Mouse (Mus musculus) midbrain, embryonic 13.5 days (tissue): ENCODE data around the gene Fstl3. TPM values are rescaled to one million over a fixed set of nuclear protein-coding genes. Genes with fewer than 3 reads are reported as not detected.

Experiments used
- ATAC-seq: fragments of 200-750 bp; cut with Nextera tagmentation; 2 replicates; pipeline ENCODE4 v1.8.0; 2017; ENCODE audit warnings: mild to moderate bottlenecking, moderate TSS enrichment, moderate library complexity
- H3K27ac ChIP-seq: fragments of 300-500 bp; sonication (generic); 2 replicates; pipeline ENCODE4 v1.5.1; 2015; ENCODE audit warnings: inconsistent platforms, mild to moderate bottlenecking, moderate library complexity
- H3K27me3 ChIP-seq: fragments of 300-500 bp; sonication (generic); 2 replicates; pipeline ENCODE4 v1.6.1; 2015; ENCODE audit warnings: mild to moderate bottlenecking, inconsistent platforms
- H3K36me3 ChIP-seq: fragments of 300-500 bp; sonication (generic); 2 replicates; pipeline ENCODE4 v1.6.1; 2015; ENCODE audit warnings: mild to moderate bottlenecking, inconsistent platforms
- H3K4me1 ChIP-seq: fragments of 300-500 bp; sonication (generic); replicated peaks from 2 replicates; pipeline ENCODE4 v1.6.1; 2015; ENCODE audit warnings: inconsistent platforms
- H3K4me2 ChIP-seq: fragments of 300-500 bp; sonication (generic); replicated peaks from 2 replicates; pipeline ENCODE4 v1.6.1; 2015; ENCODE audit warnings: moderate library complexity, mild to moderate bottlenecking, inconsistent platforms
- H3K4me3 ChIP-seq: fragments of 300-500 bp; sonication (generic); replicated peaks from 2 replicates; pipeline ENCODE4 v1.5.1; 2015; ENCODE audit warnings: mild to moderate bottlenecking, inconsistent platforms
- H3K9ac ChIP-seq: fragments of 300-500 bp; sonication (generic); replicated peaks from 2 replicates; pipeline ENCODE4 v1.6.1; 2015; ENCODE audit warnings: mild to moderate bottlenecking, inconsistent platforms
- H3K9me3 ChIP-seq: fragments of 300-500 bp; sonication (generic); 2 replicates; pipeline ENCODE4 v1.6.1; 2016; ENCODE audit warnings: mild to moderate bottlenecking, inconsistent platforms
- whole genome bisulfite sequencing: fragments of 180-500 bp; shearing (Covaris S2); methylation state at CpG from one replicate; pipeline ENCODE4 v1.1.7; 2015; 5-methylcytosine and 5-hydroxymethylcytosine counted together
- polyA plus RNA-seq: library from polyadenylated mRNA; unstranded; fragments of >200 nt; fragmentation: Nextera tagmentation; extraction: Ambion mirVana; gene quantifications from 2 replicates; pipeline ENCODE4 v1.2.1, GENCODE M21; 2015

Gene Fstl3
- polyA plus RNA-seq, 1 experiment from 2014 or later = 1.1 TPM

DNA sequence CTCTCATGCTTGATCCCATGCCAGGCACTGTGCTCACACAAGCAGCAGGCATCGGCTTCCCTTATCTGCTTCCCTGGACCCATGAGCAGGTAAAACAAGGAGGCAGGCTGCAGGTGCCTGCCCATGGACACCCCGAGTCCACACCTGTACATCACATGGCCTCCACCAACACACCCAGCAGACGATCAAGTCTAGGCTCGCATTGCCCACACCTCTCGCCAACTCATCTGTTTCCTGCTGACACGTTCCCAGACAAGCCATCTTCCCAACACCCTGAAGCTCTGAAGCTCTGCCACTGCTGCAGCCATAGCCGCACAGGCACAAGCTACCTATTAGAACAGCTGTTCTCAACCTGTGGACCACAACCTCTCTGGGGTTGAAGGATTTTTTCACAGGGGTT, 12.8 kb upstream of the Fstl3 start:
- H3K4me1 ChIP-seq = peaks cover 44% of the 10 kb centered on the region
- peaks cover 32% of the 10 kb centered on the region for H3K36me3 ChIP-seq
- H3K9me3 ChIP-seq = no peaks in the 10 kb centered on the region
- H3K27ac ChIP-seq = no peak overlapping the region
- H3K4me3 ChIP-seq = no peak overlapping the region
- 93% methylated on average over 7 of the region's 7 CpGs for WGBS
- peak overlapping the region; percentile 20; the same call in 1 of the 2 replicates for H3K9ac ChIP-seq
- H3K27me3 ChIP-seq = no peaks in the 10 kb centered on the region
- H3K4me2 ChIP-seq = no peak overlapping the region
- no peak for ATAC-seq

DNA sequence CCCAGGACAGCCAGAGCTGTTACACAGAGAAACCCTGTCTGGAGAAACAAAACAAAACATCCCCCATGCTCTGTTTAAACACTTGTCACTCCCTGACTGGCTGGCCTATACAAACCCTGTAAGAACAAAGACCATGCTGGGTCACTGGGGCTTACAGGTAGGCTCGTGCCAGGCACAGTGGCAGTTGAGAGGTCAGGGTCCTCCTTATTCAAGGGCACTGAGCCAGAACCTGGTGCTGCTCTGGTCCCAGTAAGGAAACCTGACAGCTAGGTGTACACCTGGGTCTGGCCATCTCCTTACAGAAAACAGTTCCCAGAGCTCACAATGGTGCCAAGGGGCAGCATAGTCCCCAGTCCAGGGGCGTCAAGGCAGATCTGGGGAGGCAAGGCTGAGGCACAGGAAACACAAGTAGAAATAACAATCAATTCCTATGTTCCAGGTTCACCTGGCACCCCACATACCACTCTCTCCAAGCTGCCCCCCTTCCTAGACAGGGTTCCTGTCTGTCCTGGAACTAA, 11.8 kb upstream of the Fstl3 start:
- H3K27ac ChIP-seq = no peak overlapping the region
- peaks cover 44% of the 10 kb centered on the region for H3K4me1 ChIP-seq
- H3K4me2 ChIP-seq = peak overlapping the region; percentile 97
- no peak for ATAC-seq
- H3K36me3 ChIP-seq = peaks cover 24% of the 10 kb centered on the region
- no peaks in the 10 kb centered on the region for H3K27me3 ChIP-seq
- peak overlapping the region; percentile 98 for H3K4me3 ChIP-seq
- no peaks in the 10 kb centered on the region for H3K9me3 ChIP-seq
- 60% methylated on average over 2 of the region's 2 CpGs for WGBS
- peak overlapping the region; percentile 97 for H3K9ac ChIP-seq

DNA sequence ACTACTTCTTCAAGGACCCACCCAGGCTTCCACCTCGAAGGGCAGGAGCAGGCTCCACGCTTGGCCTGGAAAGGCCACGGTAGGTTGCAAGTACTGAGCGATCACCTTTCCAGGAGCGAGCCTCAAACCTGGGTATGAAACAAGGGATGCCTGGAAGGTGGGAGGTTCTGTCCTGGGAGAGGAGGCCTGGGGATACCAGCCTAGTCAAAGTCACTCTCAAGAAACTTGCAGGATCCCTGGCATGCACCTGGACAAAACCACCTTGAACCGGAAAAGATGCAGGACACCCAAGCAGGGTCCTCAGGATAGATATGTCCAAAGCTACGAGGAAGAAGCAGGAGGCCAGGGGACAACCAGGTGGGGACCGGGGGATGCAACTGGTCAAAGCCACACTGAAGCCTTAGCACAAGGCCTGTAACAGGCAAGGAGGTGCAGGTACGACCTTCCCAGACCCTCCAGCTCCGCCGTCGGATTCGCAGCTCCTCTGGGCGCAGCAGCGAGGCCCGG, 11.0 kb upstream of the Fstl3 start:
- Histone ChIP-seq H3K4me3 (peak overlapping the region; percentile 98), H3K27me3 (no peaks in the 10 kb centered on the region), H3K36me3 (peaks cover 16% of the 10 kb centered on the region), H3K9ac (peak overlapping the region; percentile 97), H3K4me1 (peaks cover 44% of the 10 kb centered on the region), H3K4me2 (peak overlapping the region; percentile 97), H3K9me3 (no peaks in the 10 kb centered on the region), H3K27ac (peak overlapping the region; percentile 93)
- WGBS = 10% methylated on average over 16 of the region's 16 CpGs
- ATAC-seq = no peak

DNA sequence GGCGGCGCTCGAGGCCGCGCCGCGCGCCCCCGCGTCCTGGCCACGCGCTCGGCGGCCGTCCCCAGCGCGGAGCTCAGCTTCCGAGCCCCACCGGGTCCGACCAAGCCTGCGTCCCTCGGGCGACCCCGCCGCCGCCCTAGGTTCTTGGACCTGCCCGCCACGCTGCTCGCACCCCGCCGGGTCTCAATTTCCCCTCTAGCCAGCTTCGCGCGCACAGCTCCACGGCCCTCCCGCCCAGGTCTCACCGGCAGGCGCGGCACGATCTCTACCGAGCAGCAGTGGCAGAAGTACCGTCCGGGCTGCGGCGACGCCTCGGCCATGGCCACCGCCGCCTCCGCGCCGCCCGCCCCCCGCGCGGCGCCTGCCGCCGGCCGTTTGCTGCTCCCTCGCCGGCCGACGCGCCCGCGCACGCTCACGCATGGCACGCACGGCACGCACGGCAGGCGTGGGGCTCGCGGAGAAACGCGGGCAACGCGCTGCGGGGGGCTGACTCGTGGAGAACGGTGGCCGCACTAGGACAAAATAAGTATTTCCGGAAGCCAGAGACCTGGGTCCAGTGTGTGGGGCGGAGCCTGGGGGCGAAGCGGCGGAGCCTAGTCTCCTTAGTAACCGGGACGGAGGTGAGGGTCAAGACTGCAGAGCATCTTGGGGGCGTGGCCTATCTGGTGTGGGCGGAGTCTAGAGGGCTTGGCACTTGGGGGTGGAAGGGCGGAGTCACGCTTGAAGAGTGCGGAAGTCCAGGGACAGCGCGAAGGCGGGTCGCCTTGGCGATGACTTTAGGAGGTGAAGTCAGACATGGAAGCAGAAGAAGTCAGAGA, 10.4 kb upstream of the Fstl3 start, which contains the start of gene Rnf126:
Gene Rnf126 (minus strand): TSS at position 445 of the 818 bp plus-strand sequence.
- peak; percentile 85 for ATAC-seq
- Histone ChIP-seq H3K9me3 (no peaks in the 10 kb centered on the region), H3K4me1 (peaks cover 44% of the 10 kb centered on the region), H3K4me3 (peak within 1 kb of the TSS; percentile 98), H3K9ac (peak within 1 kb of the TSS; percentile 97), H3K27me3 (no peaks in the 10 kb centered on the region), H3K4me2 (peak within 1 kb of the TSS; percentile 97), H3K27ac (peak within 1 kb of the TSS; percentile 93), H3K36me3 (peaks cover 9% of the 10 kb centered on the region)
- WGBS = under 1% methylated on average over 101 of the region's 101 CpGs

DNA sequence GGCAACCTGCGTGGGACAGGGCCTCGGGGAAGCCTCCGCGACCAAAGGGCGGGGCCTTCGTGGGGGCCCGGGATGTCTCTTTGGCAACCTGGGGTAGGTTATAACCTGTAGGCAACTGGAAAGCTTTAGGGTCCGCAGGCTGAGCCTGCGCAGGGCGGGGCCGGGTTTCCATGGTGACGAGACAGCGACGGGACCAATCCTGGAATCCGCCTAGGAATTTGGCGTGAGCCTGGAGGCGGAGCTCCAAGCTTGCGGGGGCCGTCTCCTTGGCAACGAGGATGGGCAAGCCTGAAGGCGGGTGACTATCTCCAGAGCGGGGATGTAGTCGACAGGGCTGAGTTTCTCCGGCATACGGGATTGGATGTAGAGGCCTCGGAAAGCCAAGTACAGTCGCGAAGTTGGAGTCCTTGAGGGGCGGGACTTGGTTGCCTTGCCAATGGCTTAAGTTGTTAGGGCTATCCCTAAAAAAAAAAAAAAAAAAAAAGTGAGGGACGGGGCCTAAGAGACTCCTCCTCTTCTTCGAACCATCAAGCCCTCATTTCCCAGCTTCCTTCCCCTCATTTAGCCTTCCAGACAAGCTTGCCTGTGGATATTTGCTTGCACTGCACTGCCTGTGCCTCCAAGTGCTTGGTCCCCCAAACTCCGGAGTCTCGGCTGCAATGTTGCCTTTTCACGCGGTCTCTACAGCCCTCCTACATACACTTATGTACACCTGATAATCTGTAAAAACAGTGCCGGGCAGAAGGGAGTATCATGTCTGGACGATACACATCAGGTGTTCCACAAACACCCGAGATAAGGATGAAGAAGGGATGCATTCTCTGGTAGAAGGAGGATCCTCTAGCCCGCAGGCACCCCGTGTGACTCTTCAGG, 9.5 kb upstream of the Fstl3 start:
- Histone ChIP-seq H3K36me3 (peaks cover under 1% of the 10 kb centered on the region; the same call in 1 of the 2 replicates), H3K9ac (peak overlapping the region; percentile 59), H3K4me1 (peaks cover 44% of the 10 kb centered on the region), H3K27ac (peak overlapping the region; percentile 93), H3K27me3 (no peaks in the 10 kb centered on the region), H3K9me3 (0 out of 2 replicates have a peak, but pooled peaks cover 2% of the 10 kb centered on the region), H3K4me2 (peak overlapping the region; percentile 97), H3K4me3 (peak overlapping the region; percentile 98)
- ATAC-seq = peak; percentile 84
- 11% methylated on average over 40 of the region's 40 CpGs for WGBS

DNA sequence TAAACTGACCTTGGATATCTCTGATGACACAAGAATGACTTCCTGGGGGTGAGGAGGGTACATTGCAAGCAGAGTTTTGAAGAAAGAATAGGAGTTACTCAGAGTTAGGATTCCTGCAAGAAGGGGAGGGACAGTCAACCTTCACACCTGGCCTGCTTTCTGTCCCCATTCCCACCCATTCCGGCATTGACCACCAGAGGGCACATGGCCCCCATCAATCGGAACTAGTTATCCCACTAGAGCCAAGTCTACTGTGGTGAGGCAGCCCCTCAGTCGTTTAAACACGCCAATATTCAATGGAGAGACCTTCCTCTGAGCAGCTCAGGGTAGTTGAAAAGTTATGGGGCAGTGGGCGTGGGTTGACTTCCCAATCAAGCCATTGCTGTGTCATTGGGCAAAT, 8.7 kb upstream of the Fstl3 start:
- H3K27ac ChIP-seq = no peak overlapping the region
- H3K4me2 ChIP-seq = peak overlapping the region; percentile 97

DNA sequence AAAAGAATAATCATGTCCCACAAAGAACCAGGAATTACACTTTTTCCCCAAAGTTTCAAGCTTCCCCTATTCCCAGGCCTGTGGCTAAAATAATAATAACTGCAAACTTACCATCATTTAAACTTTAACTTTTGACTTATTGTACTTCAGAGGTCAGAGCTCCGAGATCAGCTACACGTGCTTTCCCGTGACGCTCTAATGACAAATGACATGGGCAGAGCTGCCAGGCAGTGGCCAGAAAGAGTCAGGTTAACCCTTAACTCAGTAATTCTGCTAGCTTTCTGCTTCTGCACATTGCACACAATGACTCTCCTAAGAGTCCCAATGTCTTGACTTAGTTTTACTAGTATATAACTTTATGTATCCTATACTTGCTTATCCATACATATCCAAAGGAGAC, 7.7 kb upstream of the Fstl3 start:
- Histone ChIP-seq H3K36me3 (no peaks in the 10 kb centered on the region), H3K4me2 (no peak overlapping the region), H3K9ac (no peak overlapping the region), H3K27ac (no peak overlapping the region), H3K4me1 (peaks cover 34% of the 10 kb centered on the region), H3K27me3 (no peaks in the 10 kb centered on the region), H3K4me3 (no peak overlapping the region), H3K9me3 (0 out of 2 replicates have a peak, but pooled peaks cover 2% of the 10 kb centered on the region)
- 67% methylated on average over 4 of the region's 4 CpGs for WGBS
- no peak for ATAC-seq

More for the DNA sequence above, 8.7 kb upstream of the Fstl3 start:
- Histone ChIP-seq H3K9ac (no peak overlapping the region), H3K4me1 (peaks cover 44% of the 10 kb centered on the region), H3K4me3 (no peak overlapping the region), H3K36me3 (no peaks in the 10 kb centered on the region), H3K27me3 (no peaks in the 10 kb centered on the region), H3K9me3 (0 out of 2 replicates have a peak, but pooled peaks cover 2% of the 10 kb centered on the region)
- 0% methylated on average over 5 of the region's 5 CpGs for WGBS
- ATAC-seq = no peak

DNA sequence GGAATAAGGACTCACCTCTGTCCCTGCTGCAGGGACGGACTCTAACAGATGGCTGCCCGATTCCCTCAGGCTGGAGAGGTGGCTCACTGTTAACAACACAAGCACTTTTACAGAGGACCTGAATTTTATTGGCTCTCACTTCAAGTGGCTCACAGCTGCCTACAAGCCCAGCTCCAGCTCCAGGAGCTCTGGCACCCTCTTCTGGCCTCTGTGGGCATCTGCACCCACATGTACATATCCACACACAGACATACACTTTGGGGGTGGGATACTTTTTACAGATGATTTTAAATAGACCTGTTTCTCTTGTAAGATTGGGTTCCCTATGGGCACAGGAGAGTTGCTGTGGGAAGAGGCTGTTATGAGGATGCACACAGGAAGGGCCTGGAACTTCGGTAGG, 4.8 kb upstream of the Fstl3 start:
- H3K27me3 ChIP-seq = peaks cover 15% of the 10 kb centered on the region
- 91% methylated on average over 3 of the region's 3 CpGs for WGBS
- no peak overlapping the region for H3K9ac ChIP-seq
- peaks cover 20% of the 10 kb centered on the region for H3K4me1 ChIP-seq
- H3K27ac ChIP-seq = no peak overlapping the region
- H3K9me3 ChIP-seq = 0 out of 2 replicates have a peak, but pooled peaks cover 4% of the 10 kb centered on the region
- no peak overlapping the region for H3K4me2 ChIP-seq
- H3K4me3 ChIP-seq = no peak overlapping the region
- H3K36me3 ChIP-seq = no peaks in the 10 kb centered on the region
- ATAC-seq = no peak

DNA sequence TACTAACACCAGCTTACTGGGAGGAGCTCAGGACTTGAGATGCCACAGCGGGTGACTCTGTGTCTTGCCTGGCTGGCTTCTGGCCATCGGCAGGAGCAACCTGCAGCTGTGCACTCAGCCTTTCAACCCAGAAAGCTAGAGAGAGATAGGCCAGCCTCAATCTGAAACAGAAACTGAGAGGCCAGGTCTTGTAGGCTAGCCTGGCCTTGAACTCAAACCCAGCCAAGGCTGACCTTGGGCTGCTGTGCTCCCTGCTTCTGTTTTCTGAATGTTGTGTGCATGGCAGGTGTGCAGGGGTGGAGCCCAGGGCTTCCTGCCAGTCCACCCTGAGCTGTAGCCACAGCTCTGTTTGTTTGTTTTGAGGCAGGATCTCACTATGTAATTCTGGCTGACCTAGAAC, 3.9 kb upstream of the Fstl3 start:
- Histone ChIP-seq H3K4me1 (peaks cover 19% of the 10 kb centered on the region), H3K9ac (no peak overlapping the region), H3K4me3 (no peak overlapping the region), H3K9me3 (0 out of 2 replicates have a peak, but pooled peaks cover 4% of the 10 kb centered on the region), H3K27me3 (peaks cover 24% of the 10 kb centered on the region), H3K4me2 (no peak overlapping the region), H3K36me3 (no peaks in the 10 kb centered on the region), H3K27ac (no peak overlapping the region)
- no peak for ATAC-seq
- 92% methylated on average over 2 of the region's 2 CpGs for WGBS

DNA sequence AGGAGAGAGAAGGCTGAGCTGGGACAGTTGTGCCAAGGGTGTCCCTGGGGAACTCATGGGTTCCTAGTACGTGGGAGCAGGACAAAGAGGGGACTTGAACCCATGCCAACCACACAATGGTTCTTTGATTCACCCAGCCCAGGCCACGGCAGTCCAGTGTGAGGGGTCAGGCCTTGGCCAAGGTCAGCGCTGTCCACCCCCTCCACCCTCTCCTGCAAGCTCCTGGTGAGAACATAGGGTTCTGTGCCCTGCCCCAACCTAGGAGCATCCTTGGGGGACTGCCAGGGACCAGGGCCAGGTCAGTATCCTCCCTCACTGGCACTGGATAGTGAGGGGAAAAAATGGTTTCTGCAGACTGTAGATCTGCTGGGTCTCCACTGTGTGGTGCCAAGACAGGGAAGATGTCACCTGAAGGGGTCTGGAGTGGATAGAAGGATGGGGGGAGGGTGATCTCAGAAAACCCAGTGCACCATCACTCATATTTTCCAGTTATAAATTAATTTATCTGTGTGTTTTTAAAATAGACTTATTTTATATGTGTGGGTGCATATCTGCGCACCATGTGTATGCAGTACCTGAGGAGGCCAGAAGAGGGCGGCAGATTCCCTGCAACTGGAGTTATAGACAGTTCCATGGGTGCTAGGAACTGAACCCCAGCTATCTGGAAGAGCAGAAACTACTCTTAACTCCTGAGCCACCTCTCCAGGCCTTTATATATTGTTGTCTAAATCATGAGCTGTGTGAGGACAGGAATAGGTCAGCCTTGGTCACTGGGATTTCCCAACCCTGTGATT, 2.4 kb upstream of the Fstl3 start:
- peaks cover 38% of the 10 kb centered on the region for H3K27me3 ChIP-seq
- 69% methylated on average over 5 of the region's 5 CpGs for WGBS

DNA sequence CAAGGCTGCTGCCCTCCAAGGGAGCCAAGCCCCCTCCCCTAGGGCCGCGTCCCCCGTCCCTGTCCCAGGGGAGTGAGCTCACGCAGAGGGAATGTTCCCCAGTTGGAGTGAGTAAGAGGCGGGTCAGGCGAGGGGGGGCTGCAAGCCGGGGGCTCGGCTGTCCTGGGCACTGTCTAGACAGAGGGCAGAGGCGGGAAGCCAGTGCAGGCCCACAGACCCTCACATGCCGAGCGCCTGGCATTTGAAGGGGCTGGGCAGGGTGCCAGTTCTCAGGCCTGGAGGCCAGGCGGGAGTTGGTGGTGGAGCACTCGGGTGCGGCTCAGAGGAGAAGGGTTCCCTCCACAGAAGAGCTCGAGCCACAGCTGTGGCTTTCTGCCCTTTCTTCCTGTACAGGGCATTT, 934 bp downstream of the Fstl3 start:
- H3K27me3 ChIP-seq = peaks cover 60% of the 10 kb centered on the region
- no peak overlapping the region for H3K4me2 ChIP-seq
- 17% methylated on average over 15 of the region's 15 CpGs for WGBS
- no peak overlapping the region for H3K9ac ChIP-seq
- H3K27ac ChIP-seq = no peak overlapping the region
- H3K9me3 ChIP-seq = 0 out of 2 replicates have a peak, but pooled peaks cover 2% of the 10 kb centered on the region
- no peak overlapping the region for H3K4me3 ChIP-seq
- peaks cover 38% of the 10 kb centered on the region for H3K4me1 ChIP-seq
- H3K36me3 ChIP-seq = no peaks in the 10 kb centered on the region
- ATAC-seq = 0 out of 2 replicates have a peak, but pooled peaks have one; percentile 12

More for the DNA sequence above, 2.4 kb upstream of the Fstl3 start:
- no peaks in the 10 kb centered on the region for H3K36me3 ChIP-seq
- H3K9me3 ChIP-seq = 0 out of 2 replicates have a peak, but pooled peaks cover 4% of the 10 kb centered on the region
- H3K4me3 ChIP-seq = no peak overlapping the region
- no peak overlapping the region for H3K27ac ChIP-seq
- H3K4me2 ChIP-seq = no peak overlapping the region
- peaks cover 22% of the 10 kb centered on the region for H3K4me1 ChIP-seq
- no peak overlapping the region for H3K9ac ChIP-seq
- ATAC-seq = no peak
